Mouse (Mus musculus) brain, embryonic 14.5 days (tissue): ENCODE measurements around the gene Cacnb4.

ENCODE experiments used
- CTCF ChIP-seq: fragments of 200-500 bp; IDR thresholded peaks from 2 replicates; pipeline ENCODE4 v1.5.1; 2012; ENCODE audit warnings: inconsistent platforms, mild to moderate bottlenecking, moderate library complexity, borderline replicate concordance; ENCODE audit not compliant: insufficient read depth, insufficient read length; ENCODE audit errors: extremely low read depth
- POLR2A ChIP-seq: fragments of 200-500 bp; IDR thresholded peaks from 2 replicates; pipeline ENCODE4 v1.6.1; 2012; ENCODE audit warnings: mild to moderate bottlenecking, inconsistent platforms, borderline replicate concordance; ENCODE audit not compliant: poor library complexity, insufficient read depth, insufficient read length, severe bottlenecking; ENCODE audit errors: extremely low read depth

DNA sequence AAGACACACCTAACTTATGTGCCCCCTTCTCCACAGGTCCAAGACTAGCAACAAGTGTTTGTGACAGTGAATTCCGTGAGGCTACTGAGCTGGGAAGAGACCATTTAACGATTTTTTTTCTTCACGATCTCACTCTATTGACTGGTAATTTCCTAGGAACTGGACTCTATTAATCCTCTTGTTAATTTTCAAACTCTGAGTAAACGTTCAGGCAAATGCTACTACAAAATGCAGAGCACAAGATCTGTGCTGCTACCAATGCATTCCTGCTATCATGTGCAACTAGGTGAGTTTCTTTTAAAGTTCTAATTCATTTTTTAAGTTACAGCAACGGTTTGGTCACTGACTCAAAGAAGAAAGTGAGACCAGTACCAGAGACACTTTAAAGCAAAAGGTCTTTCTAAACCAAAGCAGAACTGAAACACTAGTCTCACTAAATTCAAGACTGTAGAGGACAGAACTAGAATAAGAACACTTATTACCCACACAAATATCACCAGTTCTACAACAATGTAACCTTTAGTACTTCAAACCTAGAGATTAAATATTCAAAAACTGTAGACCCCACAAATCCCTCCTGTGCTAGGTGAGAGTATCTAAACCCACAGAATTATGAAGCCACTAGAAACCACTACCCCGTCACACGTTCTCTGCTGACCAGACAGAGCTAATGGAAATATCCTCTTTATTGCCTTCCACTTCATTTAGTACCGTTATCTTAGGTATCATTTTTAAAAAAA is 253.6 kb downstream of the Cacnb4 start:
- TF ChIP-seq POLR2A (no peak), CTCF (no peak)
